Mouse (Mus musculus): ENCODE measurements at regions not wholly inside any gene's neighbourhood (a gene's known extent, or its start where the extent isn't known, plus 50 kb on each side); places are given as distances from the start of the nearest gene placed in this dataset.

DNA sequence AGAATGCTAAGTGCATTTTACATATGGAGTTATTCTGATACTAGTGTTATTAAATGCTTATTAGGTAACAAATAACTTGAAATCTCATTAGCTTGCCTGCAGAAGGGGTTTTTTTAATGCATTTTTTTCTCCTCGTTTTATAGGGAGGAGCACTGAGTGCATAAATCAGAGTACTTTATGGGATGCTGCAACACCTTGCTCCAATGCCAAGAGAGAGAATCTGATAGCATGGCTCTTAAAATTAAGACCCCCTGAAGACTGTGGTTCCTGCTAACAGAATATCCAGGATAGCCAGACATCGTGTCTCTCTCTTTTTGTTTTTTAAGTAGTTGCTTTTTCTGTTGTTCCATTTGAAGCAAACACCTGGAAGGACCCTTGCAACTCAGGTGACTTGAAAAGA is 100.8 kb upstream of the Rnaseh2b start:
- dilution Hi-C loops (cut with MboI; ENCODE audit: extremely low pct_ligation_motif_present, extremely low pct_unique_long_range_greater_than_20kb, low sequenced_read_pairs) = no loop called here
- H3K79me2 ChIP-seq (replicated peaks; ENCODE audit: control insufficient read depth, extremely low read depth, insufficient read depth, poor library complexity, severe bottlenecking) = no peaks in the 10 kb centered on the region
- in situ Hi-C loops (cut with MboI; ENCODE audit: low pct_ligation_motif_present, low pct_unique_long_range_greater_than_20kb, low sequenced_read_pairs) = no loop called here
- H3K36me3 ChIP-seq (replicated peaks in 1 of 2; ENCODE audit: control insufficient read depth in 1 of 2, insufficient read depth in 1 of 2, low read length in 1 of 2) = no peaks in the 10 kb centered on the region
- TF ChIP-seq MAX (IDR thresholded peaks at IDR 0.05; ENCODE audit: low read length) (no peak), GABPA (IDR thresholded peaks at IDR 0.05; ENCODE audit: insufficient replicate concordance, low read depth, low read length) (no peak), ZMIZ1 (IDR thresholded peaks at IDR 0.05; ENCODE audit: low read depth, low read length) (no peak), BHLHE40 (IDR thresholded peaks at IDR 0.05; ENCODE audit: low read depth, low read length) (no peak)
- H3K27ac ChIP-seq (ENCODE audit: insufficient read depth, low read depth) = no peak overlapping the region
- H3K4me2 ChIP-seq (ENCODE audit: insufficient read depth, low read depth, poor library complexity, severe bottlenecking) = no peak overlapping the region
- peaks cover 0 to 8% of the 10 kb centered on the region in 2 experiments; a peak in 2 of 4 replicates for H3K4me1 ChIP-seq (ENCODE audit: control insufficient read depth in 1 of 2, insufficient read depth in 2 of 2)
- no peak overlapping the region for H3K9ac ChIP-seq (ENCODE audit: insufficient read depth, low read depth)
- H3K9me3 ChIP-seq (replicated peaks; ENCODE audit: low read length) = no peaks in the 10 kb centered on the region
- H3K4me3 ChIP-seq (replicated peaks in 1 of 3; ENCODE audit: low read depth in 2 of 3, low read length in 2 of 3, poor library complexity in 1 of 3) = no peak overlapping the region
- H3K27me3 ChIP-seq (replicated peaks) = no peaks in the 10 kb centered on the region
- DNase-seq (ENCODE audit: extremely low read depth) = no peak

GRCm38 (mm10) chr14:62192814-62193213 is 99.6 kb upstream of the Rnaseh2b start:
- TF ChIP-seq POLR2A (IDR thresholded peaks at IDR 0.05; ENCODE audit: low read depth, low read length) (no peak), TBP (conservative IDR thresholded peaks at IDR 0.05; ENCODE audit: low read depth, low read length) (no peak), UBTF (IDR thresholded peaks at IDR 0.05; ENCODE audit: low read depth, low read length) (no peak)
- H3K27me3 ChIP-seq (replicated peaks) = no peaks in the 10 kb centered on the region
- dilution Hi-C loops (cut with MboI; ENCODE audit: extremely low pct_ligation_motif_present, extremely low pct_unique_long_range_greater_than_20kb, low sequenced_read_pairs) (no loop called here), in situ Hi-C loops (cut with MboI; ENCODE audit: low pct_ligation_motif_present, low pct_unique_long_range_greater_than_20kb, low sequenced_read_pairs) (no loop called here)
- H3K9me3 ChIP-seq (replicated peaks; ENCODE audit: low read length) = no peaks in the 10 kb centered on the region
- no peaks in the 10 kb centered on the region for H3K79me2 ChIP-seq (replicated peaks; ENCODE audit: control insufficient read depth, extremely low read depth, insufficient read depth, poor library complexity, severe bottlenecking)
- no peaks in the 10 kb centered on the region for H3K36me3 ChIP-seq (replicated peaks in 1 of 2; ENCODE audit: control insufficient read depth in 1 of 2, insufficient read depth in 1 of 2, low read length in 1 of 2)
- H3K4me1 ChIP-seq (ENCODE audit: control insufficient read depth in 1 of 2, insufficient read depth in 2 of 2) = peaks cover 0 to 8% of the 10 kb centered on the region in 2 experiments; a peak in 2 of 4 replicates
- no peak overlapping the region for H3K4me3 ChIP-seq (replicated peaks in 1 of 3; ENCODE audit: low read depth in 2 of 3, low read length in 2 of 3, poor library complexity in 1 of 3)
- DNase-seq (ENCODE audit: extremely low read depth) = no peak
- no peak overlapping the region for H3K27ac ChIP-seq (ENCODE audit: insufficient read depth, low read depth)
- no peak overlapping the region for H3K9ac ChIP-seq (ENCODE audit: insufficient read depth, low read depth)
- H3K4me2 ChIP-seq (ENCODE audit: insufficient read depth, low read depth, poor library complexity, severe bottlenecking) = no peak overlapping the region

DNA sequence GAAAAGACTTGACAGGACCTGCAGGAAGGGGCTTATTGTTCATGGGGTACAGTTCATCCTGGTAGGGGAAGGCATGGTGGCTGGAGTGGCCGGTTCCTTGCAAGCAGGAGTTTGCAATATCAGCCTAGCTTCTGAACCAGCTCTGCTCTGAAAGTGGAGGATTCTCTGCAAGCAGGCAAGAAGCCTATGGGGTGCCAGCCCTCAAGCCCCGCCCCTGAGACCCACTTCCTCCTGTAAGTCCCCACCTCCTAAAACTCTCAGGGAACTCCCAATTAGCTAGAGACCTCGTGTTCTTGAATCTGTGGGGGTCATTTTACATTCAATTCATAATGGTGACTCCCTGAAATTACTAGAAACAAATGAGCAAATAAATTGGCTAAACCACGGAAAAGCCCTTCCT is 99.0 kb upstream of the Rnaseh2b start:
- Histone ChIP-seq H3K79me2 (replicated peaks; ENCODE audit: control insufficient read depth, extremely low read depth, insufficient read depth, poor library complexity, severe bottlenecking) (no peaks in the 10 kb centered on the region), H3K36me3 (replicated peaks in 1 of 2; ENCODE audit: control insufficient read depth in 1 of 2, insufficient read depth in 1 of 2, low read length in 1 of 2) (no peaks in the 10 kb centered on the region), H3K27ac (ENCODE audit: insufficient read depth, low read depth) (no peak overlapping the region), H3K9ac (ENCODE audit: insufficient read depth, low read depth) (no peak overlapping the region), H3K4me3 (replicated peaks in 1 of 3; ENCODE audit: low read depth in 2 of 3, low read length in 2 of 3, poor library complexity in 1 of 3) (no peak overlapping the region), H3K27me3 (replicated peaks) (no peaks in the 10 kb centered on the region), H3K4me1 (ENCODE audit: control insufficient read depth in 1 of 2, insufficient read depth in 2 of 2) (peaks cover 0 to 8% of the 10 kb centered on the region in 2 experiments; a peak in 2 of 4 replicates), H3K4me2 (ENCODE audit: insufficient read depth, low read depth, poor library complexity, severe bottlenecking) (no peak overlapping the region), H3K9me3 (replicated peaks; ENCODE audit: low read length) (no peaks in the 10 kb centered on the region)
- dilution Hi-C loops (cut with MboI; ENCODE audit: extremely low pct_ligation_motif_present, extremely low pct_unique_long_range_greater_than_20kb, low sequenced_read_pairs) = no loop called here
- in situ Hi-C loops (cut with MboI; ENCODE audit: low pct_ligation_motif_present, low pct_unique_long_range_greater_than_20kb, low sequenced_read_pairs) = no loop called here
- peak; percentile 12 for DNase-seq (ENCODE audit: extremely low read depth)
- no peak for TF ChIP-seq PAX5 (IDR thresholded peaks at IDR 0.05; ENCODE audit: low read length)
- no peak for TF ChIP-seq ZKSCAN1 (IDR thresholded peaks at IDR 0.05; ENCODE audit: borderline replicate concordance, low read depth, low read length)
- TF ChIP-seq MAZ (IDR thresholded peaks at IDR 0.05; ENCODE audit: low read depth, low read length) = no peak
- no peak for TF ChIP-seq TBP (conservative IDR thresholded peaks at IDR 0.05; ENCODE audit: low read depth, low read length)
- TF ChIP-seq ETS1 (conservative IDR thresholded peaks at IDR 0.05; ENCODE audit: low read depth, low read length) = no peak
- TF ChIP-seq CHD1 (IDR thresholded peaks at IDR 0.05; ENCODE audit: low read depth, low read length) = no peak
- no peak for TF ChIP-seq IRF4 (IDR thresholded peaks at IDR 0.05; ENCODE audit: low read depth, low read length)
- no peak for TF ChIP-seq JUN (IDR thresholded peaks at IDR 0.05; ENCODE audit: insufficient read depth, low read depth, low read length)
- TF ChIP-seq NELFE (IDR thresholded peaks at IDR 0.05; ENCODE audit: low read depth, low read length) = no peak

Measured in CH12.LX (cell line).